Mouse (Mus musculus) fat pad, adult 2 months (tissue): ENCODE results near the gene Vstm4.

Experiments used
- DNase-seq: peaks from one replicate; pipeline ENCODE4 v3.0.0-alpha.2; 2011; ENCODE audit warnings: low read depth, low spot score; ENCODE audit errors: extremely low read depth

The Vstm4 gene

DNA sequence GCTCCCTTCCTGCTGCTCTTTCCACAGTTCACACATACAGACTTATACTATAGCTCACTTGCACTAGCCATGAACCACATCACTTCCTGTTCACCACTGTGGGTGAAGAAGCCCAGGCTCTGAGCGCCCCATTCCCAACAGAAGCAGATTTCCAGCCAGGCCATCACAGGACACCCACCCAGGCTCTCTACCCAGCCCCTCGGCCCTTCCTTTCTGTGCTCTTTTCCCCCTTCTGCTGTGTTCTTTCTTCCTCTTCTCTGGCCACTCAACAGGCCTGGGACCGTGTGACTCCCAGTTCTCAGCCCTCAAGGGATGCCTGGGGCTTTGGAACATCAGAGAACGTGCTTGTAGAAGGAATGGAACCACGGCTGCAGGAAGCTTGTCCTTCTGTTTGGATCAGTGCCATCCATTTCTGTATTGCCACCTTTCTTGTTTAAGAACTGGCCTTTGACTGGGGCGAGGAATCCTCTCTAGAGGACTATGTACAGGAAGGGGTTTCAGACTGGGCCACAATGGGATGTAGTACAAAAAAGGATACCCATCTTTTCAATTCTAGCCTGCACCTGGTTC lies 2.5 kb downstream of the Vstm4 start:
- DNase-seq = no peak

DNA sequence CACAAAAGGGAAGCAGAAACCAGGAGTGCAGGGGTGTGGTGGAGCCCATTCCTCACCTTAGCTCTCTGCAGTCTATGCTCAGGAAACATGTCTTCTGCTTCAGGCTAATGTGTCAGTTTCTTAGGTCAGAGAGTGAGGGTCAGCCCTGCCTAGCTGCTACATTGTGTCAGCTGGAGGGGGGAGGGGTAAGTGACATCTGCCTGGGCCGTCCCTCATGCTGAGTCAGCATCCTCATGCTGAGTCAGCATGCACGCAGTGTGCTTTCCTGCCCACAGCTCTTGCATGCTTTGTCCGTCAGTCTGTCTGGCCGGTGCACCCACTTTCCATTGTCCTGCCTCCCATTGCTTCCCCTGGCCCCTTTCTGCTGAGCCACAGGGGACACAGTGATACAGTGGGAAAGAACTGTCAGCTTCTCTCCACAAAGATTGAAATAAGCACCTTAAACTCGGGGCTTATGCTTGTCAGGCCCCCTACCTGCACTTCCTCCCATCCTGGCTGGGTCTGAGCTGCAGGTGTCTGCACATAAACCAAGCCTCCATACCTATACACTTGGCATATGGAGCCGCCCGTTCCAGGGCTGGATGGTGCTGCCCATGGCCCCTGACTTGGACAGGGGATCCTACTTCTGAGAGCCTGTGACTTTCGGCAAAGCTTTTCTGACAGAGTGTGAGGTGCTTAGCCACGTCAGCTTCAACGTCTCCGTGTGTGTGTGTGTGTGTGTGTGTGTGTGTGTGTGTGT lies 3.4 kb downstream of the Vstm4 start:
- no peak for DNase-seq

DNA sequence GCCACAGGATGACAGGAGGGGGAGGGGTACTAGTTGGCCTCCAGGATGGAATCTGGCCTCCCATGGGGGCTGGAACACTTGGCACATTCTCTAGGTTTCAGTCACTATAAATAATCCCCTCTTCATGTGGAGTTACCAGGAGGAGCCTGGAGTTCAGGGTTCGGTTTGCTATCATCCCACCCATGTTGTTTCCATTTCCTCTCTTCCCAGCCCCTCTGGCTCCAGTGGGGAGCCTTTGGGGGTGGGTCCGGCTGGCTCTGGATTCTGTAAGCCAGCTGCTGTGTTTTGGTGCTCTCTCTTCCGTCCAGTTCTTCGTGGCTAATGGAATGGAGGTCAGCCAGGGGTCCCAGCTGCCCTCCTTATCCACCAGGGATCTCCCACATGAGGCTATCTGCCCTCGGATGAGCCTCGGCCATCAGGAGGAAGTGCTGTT lies 4.6 kb downstream of the Vstm4 start:
- no peak for DNase-seq

DNA sequence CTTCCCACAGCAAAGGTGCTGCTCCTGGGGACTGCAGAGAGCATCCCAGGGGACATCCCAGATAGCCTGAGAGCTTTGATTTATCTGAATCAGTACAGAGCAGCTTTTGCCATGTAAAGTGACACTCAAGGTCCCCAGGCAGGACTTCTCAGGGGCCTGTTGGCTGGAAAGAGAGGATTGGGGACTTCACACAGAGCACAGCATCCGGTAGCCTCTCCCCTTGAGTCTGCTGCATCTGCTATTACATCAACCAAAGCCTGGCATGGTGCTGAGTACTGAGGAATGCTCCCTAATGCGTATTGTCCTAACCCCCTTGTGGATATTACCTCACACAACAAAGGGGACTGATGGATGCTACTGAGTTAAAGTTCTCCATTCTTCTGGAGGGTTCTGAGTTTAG lies 5.1 kb downstream of the Vstm4 start:
- no peak for DNase-seq

DNA sequence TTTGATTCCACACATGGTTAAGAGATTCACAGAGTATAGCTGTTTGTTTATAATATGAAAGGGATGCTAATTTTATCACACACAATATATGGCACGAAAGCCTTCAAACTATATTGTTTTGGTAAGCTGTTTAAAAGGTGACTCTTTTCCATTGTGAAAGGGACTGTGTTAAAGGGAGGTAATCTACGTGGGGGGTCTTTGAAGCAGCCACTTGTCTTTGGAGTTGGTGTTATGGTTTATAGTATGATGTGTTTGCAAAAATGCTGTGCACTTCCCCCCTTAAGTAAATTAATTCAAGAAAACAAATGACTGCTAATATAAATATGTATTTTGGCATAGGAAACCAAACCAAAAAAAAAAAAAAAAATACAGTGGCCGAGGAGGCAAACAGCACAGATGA lies 8.8 kb downstream of the Vstm4 start:
- DNase-seq = no peak

GRCm38 (mm10) chr14:32871963-32872362 lies 15.4 kb downstream of the Vstm4 start:
- DNase-seq = no peak

DNA sequence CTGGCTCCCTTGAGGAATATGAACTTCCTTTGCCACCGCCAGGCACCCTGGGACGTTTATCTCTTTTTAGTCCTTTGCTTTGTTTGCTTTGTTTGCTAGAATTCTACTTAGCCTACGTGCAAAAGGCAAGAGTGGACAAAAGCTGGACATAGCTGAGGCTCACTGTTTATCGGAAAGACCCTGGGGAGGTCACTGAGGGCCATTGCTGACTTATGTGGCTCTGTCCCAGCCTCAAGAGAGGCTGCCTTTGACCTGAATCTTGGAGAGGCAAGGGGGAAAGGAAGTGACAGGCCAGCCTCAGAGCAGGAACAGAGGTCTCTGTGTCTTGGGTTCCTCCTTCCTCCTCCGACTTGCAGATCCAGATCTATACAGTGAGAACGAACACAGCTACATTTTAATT lies 21.0 kb downstream of the Vstm4 start:
- no peak for DNase-seq

DNA sequence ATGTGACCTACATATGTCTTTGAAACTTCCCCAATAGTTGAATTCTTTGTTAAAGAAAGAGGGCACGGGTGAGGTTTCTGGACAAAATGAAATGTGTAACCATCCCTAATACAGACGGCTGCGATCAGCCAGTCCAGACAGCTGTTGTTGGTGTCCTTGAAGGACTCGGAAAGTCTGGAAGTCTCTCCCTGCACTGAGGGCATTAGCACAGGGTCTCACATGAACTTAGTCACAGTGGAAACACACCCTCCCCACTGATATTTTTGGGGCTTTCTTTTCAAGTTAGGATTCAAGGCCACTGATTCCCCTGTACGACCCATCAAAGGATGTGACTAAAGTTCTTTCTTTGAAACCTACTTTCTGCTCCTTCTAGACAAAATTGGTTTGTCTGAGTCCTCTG lies 23.8 kb downstream of the Vstm4 start:
- no peak for DNase-seq

DNA sequence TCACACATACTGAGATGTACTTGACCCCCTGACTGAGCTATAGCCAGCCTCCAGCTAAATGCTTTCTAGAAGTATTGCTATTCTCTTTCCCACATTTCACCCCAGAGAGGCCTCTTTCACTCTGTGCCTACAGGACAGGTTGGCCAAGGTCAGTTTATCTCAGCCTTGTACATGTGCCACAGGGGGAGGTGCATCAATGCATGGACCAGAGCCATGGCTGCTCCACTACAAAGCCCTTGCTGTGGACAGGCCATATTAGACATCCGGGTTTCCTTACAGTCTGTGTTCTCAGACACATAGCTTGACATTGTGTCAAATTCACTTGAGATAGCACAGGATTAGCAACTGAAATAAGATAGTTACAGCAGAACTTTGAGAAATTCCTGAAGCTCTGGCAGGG lies 25.1 kb downstream of the Vstm4 start:
- no peak for DNase-seq

DNA sequence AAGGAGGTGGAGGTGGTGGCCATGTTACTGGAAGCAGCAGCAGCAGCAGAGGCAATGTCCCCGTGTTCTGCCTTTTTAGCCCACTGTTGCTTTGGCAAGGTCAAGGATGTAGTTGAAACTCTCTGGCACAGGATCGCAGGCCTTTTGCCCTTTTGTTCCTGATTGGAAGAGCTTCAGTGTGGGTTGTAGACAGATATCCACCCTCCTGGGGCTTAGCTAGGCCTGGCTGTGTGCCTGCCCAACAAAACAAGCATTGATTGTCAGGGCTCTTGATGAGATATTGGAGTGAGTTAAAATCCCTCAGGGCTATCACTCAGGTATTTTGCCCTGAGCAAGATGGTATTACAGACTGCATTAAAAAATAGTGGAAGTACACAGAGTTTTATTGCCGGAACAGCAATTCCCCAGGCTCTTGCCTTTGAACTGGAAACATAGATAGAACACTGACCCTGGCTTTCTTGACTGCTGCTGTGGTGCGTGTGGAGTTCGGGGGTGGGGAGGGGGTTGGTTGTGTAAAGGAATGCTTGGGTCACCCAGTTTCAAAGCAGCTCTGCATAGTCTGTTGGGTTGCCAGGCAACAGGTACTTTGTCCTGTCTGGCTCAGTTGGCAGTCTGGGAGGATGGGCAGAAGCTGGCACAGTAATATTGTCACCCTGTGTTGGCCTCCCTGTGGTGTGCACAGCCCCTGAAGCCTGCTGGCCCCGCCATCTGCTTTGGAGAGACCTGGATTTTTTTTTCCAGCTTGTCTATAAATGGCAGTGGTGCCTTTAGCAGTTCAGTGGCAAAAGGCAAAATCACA lies 32.5 kb downstream of the Vstm4 start:
- DNase-seq = no peak

DNA sequence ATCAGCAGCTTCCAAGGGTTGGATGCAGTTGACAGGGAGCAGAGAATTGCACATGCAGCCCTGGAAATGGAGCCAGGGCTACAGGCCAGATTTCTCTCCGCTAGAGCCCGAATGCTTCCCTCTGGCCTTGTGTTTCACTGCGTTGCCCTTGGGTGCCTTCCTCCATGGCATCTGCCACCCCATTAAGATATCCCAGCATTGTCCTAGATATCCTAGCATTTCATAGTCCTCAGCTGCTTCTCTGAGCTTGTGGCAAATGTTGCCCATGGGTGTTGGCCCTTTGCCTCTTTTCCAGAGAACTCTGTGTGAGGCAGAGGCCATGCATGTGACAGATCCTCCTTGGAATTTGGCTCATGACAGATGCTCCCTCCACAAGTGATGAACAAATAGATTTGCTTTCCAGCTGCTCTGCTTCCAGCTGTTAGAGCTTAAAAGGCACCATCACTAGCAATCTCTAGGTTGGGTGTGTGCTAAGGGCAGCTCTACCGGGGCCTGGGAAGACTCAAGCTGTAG lies 37.8 kb downstream of the Vstm4 start:
- DNase-seq = no peak

- DNase-seq = no peak
These were observed 38.3 kb downstream of the Vstm4 start for GRCm38 (mm10) chr14:32894878-32895277.

DNA sequence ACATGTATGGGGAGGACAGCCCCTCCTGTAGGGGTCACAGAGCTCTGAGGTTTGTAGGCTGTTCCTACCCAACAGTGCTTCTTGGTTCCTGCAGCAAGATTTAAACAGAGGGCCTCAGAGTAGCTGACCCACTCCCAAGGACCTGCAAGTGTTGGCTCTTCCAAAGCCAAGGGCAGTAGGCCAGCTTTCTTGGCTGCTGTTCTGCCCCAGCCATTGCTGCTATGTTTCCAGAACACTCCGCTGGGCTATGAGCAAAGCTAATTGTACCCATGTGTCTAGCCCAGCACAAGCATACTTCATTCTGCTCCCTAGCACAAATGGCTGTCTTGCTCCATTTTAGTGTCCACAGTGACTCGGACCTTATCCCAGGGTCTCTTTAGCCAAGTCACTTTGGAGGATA lies 40.3 kb downstream of the Vstm4 start:
- DNase-seq = no peak

GRCm38 (mm10) chr14:32903203-32903602 lies 46.6 kb downstream of the Vstm4 start:
- DNase-seq = no peak

- no peak for DNase-seq
These were observed 50.0 kb downstream of the Vstm4 start for GRCm38 (mm10) chr14:32906545-32906944.

DNA sequence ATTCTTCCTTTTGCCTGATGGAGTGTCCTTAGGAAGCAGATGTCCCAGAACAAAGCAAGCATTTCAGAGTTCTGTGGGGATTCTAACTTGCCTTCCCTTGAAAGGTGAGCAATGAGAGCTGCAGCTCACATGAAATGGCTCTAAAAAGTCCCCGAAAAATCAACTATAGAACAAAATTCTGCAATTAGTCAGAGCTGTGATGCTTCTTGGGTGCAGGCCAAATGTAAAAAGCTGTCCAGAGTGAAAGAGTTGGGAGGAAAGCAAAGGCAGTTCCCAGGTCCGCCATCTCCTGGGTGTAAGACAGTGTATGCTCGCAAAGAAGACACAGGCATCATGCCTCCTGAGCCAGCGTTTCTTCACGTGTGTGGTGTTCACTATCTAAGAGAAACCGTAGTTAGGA lies 52.6 kb downstream of the Vstm4 start:
- no peak for DNase-seq

GRCm38 (mm10) chr14:32911187-32911586 lies 54.6 kb downstream of the Vstm4 start:
- no peak for DNase-seq

GRCm38 (mm10) chr14:32915360-32915759 lies 58.8 kb downstream of the Vstm4 start:
- no peak for DNase-seq

- no peak for DNase-seq
These were observed 61.4 kb downstream of the Vstm4 start for GRCm38 (mm10) chr14:32917919-32918318.

DNA sequence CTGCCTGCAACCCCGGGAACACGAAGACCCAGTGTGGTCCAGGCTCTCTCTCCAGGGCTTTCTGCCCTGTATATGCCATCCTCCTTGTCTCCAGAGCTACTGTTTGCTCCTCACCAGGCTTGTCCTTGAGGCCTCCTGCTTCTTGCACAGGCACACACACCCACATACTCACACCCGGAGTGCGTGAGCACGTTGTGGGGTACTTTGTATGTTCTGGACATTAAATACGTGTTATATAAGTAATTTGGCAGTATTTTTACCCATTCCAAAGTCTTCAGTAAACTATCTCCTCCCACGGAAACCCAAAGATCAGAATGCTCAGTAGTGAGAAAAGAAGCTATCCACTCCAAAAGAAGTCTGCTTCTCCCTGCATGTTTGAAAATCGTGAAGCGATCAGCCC lies 67.3 kb downstream of the Vstm4 start:
- DNase-seq = no peak

- no peak for DNase-seq
These were observed 75.2 kb downstream of the Vstm4 start for GRCm38 (mm10) chr14:32931709-32932108.

- no peak for DNase-seq
These were observed 75.7 kb downstream of the Vstm4 start for GRCm38 (mm10) chr14:32932220-32932619.
